Mouse (Mus musculus) cortical plate, adult 2 months (tissue): ENCODE measurements around the gene Nckap5. TPM values are rescaled to one million over a fixed set of nuclear protein-coding genes. Genes with fewer than 3 reads are reported as not detected.

ENCODE experiments used
- H3K27ac ChIP-seq: fragments of 200-500 bp; 2 replicates; pipeline ENCODE4 v1.5.1; 2012; ENCODE audit warnings: low read length, control low read depth, inconsistent platforms; ENCODE audit not compliant: insufficient read depth
- H3K4me1 ChIP-seq: fragments of 200-500 bp; 2 replicates; pipeline ENCODE4 v1.6.1; 2011; ENCODE audit warnings: low read length; ENCODE audit not compliant: control insufficient read depth, insufficient read depth
- H3K4me3 ChIP-seq: fragments of 200-500 bp; 2 replicates; pipeline ENCODE4 v1.5.1; 2011; ENCODE audit warnings: mild to moderate bottlenecking, low read length, control low read depth; ENCODE audit not compliant: insufficient read depth
- CTCF ChIP-seq: fragments of 200-500 bp; IDR thresholded peaks from 2 replicates; pipeline ENCODE4 v1.5.1; 2011; ENCODE audit warnings: mild to moderate bottlenecking, control low read depth, low read length; ENCODE audit not compliant: insufficient read depth; ENCODE audit errors: extremely low read depth
- POLR2A ChIP-seq: fragments of 200-500 bp; IDR thresholded peaks from 2 replicates; pipeline ENCODE4 v1.6.1; 2011; ENCODE audit warnings: mild to moderate bottlenecking, low read length, control low read depth; ENCODE audit not compliant: insufficient read depth; ENCODE audit errors: extremely low read depth
- polyA plus RNA-seq: library from polyadenylated mRNA; depleted of rRNA; stranded (reverse); fragments of >200 nt; gene quantifications from 2 replicates; pipeline ENCODE4 v1.2.3, GENCODE M21; 2012

The Nckap5 gene
- polyA plus RNA-seq, 1 experiment = 3.1 TPM

- Histone ChIP-seq H3K4me3 (no peak overlapping the region), H3K4me1 (no peaks in the 10 kb centered on the region), H3K27ac (no peak overlapping the region)
- TF ChIP-seq CTCF (no peak), POLR2A (no peak)
Observed at GRCm38 (mm10) chr1:126339250-126339649, 491.3 kb downstream of the Nckap5 start.

DNA sequence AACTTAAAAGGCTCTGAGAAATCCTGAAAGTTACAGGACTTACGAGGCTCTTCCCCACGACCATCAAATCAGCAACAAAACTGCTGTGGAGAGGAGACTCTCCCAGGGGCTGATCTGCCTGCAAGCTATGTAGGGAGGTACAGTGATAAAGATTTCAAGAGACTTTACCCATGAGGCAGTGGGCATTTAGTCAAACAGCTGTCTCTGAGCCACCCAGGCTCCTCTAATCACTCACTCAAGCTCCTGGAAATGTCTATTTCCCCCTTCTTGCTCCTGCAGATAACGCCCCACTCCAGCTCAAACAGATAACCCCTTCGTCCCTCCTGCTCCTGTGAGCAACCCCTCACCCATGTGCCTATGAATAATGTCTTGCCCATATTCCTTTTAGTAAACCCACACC lies 496.4 kb downstream of the Nckap5 start:
- no peak overlapping the region for H3K27ac ChIP-seq
- H3K4me3 ChIP-seq = no peak overlapping the region
- H3K4me1 ChIP-seq = peaks cover 1% of the 10 kb centered on the region; the same call in 1 of the 2 replicates
- no peak for TF ChIP-seq POLR2A
- no peak for TF ChIP-seq CTCF

GRCm38 (mm10) chr1:126332026-126332425 lies 498.6 kb downstream of the Nckap5 start:
- no peak for TF ChIP-seq CTCF
- no peak for TF ChIP-seq POLR2A
- no peak overlapping the region for H3K4me3 ChIP-seq
- H3K27ac ChIP-seq = no peak overlapping the region
- H3K4me1 ChIP-seq = peaks cover 1% of the 10 kb centered on the region; the same call in 1 of the 2 replicates

DNA sequence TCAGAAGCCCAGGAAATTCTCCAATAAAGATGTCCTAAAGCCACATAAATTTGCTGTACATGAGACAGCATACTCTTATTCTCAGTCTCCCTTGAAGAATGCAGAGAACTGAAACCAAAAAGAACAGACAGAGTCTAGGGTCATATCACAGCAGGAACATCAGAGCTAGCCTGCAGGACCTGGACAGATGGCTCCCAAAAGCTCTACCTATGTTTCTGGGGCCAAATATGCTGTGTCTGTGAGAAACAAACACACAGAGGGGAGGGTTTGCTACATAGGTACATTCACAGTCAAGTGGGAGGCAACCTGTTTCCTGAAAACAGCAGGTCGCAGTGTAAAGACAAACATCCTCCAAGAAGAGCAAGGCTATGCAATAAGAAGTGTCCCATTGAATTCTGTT lies 509.9 kb downstream of the Nckap5 start:
- Histone ChIP-seq H3K4me1 (no peaks in the 10 kb centered on the region; the same call in 1 of the 2 replicates), H3K4me3 (no peak overlapping the region), H3K27ac (no peak overlapping the region)
- TF ChIP-seq POLR2A (no peak), CTCF (no peak)

GRCm38 (mm10) chr1:126317874-126318607 lies 512.6 kb downstream of the Nckap5 start:
- Histone ChIP-seq H3K4me1 (no peaks in the 10 kb centered on the region; the same call in 1 of the 2 replicates), H3K27ac (no peak overlapping the region), H3K4me3 (no peak overlapping the region)
- TF ChIP-seq POLR2A (no peak), CTCF (no peak)

- Histone ChIP-seq H3K4me3 (no peak overlapping the region), H3K27ac (no peak overlapping the region), H3K4me1 (no peaks in the 10 kb centered on the region; the same call in 1 of the 2 replicates)
- TF ChIP-seq CTCF = no peak
- no peak for TF ChIP-seq POLR2A
Observed at GRCm38 (mm10) chr1:126317345-126317744, 513.3 kb downstream of the Nckap5 start.

GRCm38 (mm10) chr1:126316866-126317265 lies 513.7 kb downstream of the Nckap5 start:
- H3K4me1 ChIP-seq = no peaks in the 10 kb centered on the region; the same call in 1 of the 2 replicates
- no peak overlapping the region for H3K4me3 ChIP-seq
- TF ChIP-seq CTCF = no peak
- H3K27ac ChIP-seq = no peak overlapping the region

GRCm38 (mm10) chr1:126301129-126301528 lies 529.5 kb downstream of the Nckap5 start:
- no peaks in the 10 kb centered on the region; the same call in 1 of the 2 replicates for H3K4me1 ChIP-seq
- no peak for TF ChIP-seq POLR2A
- TF ChIP-seq CTCF = no peak

DNA sequence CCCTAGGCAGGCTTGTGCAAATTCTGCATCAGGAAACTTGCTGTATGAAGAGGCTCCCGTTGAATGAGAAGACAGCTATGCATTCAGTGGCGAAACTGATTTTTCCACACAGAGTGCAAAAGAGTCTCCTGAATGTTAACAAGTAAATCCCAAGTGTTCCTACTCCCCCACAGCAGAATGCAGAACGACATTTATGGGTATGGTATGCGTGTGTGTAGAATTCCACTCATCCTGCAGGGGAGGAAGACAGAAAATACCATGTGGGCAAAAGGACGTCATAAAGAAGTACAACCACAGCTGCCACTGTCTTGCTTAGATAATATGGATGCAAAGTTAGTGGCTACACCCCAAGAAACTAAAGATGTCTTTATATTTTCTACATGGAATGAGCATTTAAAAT lies 565.7 kb downstream of the Nckap5 start:
- H3K27ac ChIP-seq = no peak overlapping the region
- TF ChIP-seq POLR2A (no peak), CTCF (no peak)
- no peaks in the 10 kb centered on the region for H3K4me1 ChIP-seq
- H3K4me3 ChIP-seq = no peak overlapping the region

More at GRCm38 (mm10) chr1:126301129-126301528, 529.5 kb downstream of the Nckap5 start:
- H3K4me3 ChIP-seq = no peak overlapping the region
- no peak overlapping the region for H3K27ac ChIP-seq

GRCm38 (mm10) chr1:126254364-126254763 lies 576.2 kb downstream of the Nckap5 start:
- no peak for TF ChIP-seq POLR2A
- TF ChIP-seq CTCF = no peak
- Histone ChIP-seq H3K4me3 (no peak overlapping the region), H3K4me1 (0 out of 2 replicates have a peak, but pooled peaks cover 2% of the 10 kb centered on the region), H3K27ac (no peak overlapping the region)
